Mouse (Mus musculus) right cerebral cortex, postnatal 25 days (tissue): Measurements from ENCODE around the gene Zfp593.
"Not testable (repeated sequence)": the region's sequence is repeated elsewhere in the genome, so short reads cannot be mapped to it uniquely, and the experiment has no call there.

Source experiments
- DNase-seq: peaks from one replicate; pipeline ENCODE4 v3.0.0; 2022

Gene Zfp593

GRCm38 (mm10) chr4:134245148-134245843, at the start of gene Zfp593:
Gene Zfp593, minus strand, starts transcription at chr4:134245592.
- peak; percentile 94 for DNase-seq

DNA sequence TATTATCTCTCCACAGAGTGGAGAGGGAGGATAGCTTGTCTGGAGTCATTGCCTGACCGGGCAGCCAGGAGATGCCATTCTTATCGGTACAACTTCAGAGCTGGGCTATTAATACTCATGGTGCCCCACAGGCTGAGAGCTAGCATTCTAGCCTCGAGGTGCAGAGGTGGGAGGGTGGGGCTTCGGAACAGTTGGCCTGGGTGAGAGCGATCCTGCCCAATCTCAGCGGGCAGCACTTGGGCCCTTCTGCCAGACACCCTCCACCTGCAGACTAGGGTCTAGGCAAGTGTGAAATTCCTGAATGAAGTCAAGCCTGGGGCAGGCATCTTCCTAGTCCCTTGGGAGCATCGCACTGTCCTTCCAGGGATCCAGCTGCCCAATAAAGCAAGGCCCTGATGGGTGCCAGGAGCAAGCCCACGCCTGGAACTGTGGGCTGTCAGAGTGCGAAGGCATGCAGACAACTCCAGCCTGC, 48.3 kb upstream of the Zfp593 start:
- DNase-seq: no peak

DNA sequence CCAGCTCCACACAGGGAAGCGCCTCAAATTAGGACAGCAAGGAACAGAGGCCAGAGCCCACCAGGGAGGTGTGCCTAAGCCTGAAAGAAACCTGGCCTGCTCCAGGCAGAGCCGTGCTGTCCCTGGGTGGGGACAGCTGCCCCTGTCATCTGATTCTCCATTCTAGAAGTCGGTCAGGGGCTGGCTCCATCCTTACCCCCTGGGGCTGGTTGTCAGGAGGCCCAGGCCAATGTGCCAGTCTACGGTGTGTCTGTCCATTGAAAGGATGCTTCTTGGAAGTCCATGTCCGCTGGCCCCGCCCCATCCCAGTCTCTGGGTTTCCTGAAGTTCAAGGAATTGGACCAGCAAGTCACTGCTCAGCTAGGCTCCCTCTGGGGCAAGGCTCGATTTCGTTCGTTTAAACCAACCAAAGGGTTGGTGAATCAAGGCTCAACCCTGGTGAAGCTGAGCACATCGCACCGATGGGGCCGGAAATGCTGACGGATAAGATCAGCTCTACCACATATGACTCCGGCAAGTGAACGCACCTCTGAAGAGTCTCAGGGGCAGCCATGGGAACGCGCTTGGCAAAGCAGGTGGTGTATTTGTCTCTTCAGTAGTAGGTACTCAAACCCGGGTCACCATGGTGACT, 47.8 kb upstream of the Zfp593 start:
- no peak for DNase-seq

- DNase-seq: peak; percentile 57
Observed at GRCm38 (mm10) chr4:134292067-134292466, 46.7 kb upstream of the Zfp593 start.

GRCm38 (mm10) chr4:134288397-134289256, 43.2 kb upstream of the Zfp593 start:
- DNase-seq: no peak

DNA sequence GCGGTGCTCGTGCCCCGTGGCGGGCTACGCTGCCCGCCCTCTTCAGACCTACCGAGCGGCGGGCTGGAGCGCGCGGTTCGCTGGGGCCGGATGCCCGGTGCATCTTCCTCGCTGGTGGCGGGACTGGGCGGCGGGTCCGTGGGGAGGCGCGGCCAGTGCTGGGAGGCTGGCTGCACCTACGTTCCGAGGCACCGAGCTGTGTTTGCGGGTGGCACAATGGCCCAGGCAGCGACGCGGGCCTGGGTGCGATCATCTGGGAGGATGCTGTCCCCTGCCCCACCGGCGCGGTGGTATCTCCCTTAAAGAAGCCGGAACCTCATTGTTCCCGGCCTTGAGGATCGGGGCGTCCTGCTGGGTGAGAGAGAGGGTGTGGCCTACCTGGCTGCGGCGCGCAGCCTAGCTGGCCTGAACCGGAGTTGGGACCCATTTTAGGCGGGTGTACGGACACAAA, 42.2 kb upstream of the Zfp593 start, which contains the start of gene Pdik1l:
Pdik1l (minus strand) TSS at position 321 of the 451 bp plus-strand sequence.
- no peak for DNase-seq

- peak; percentile 98 for DNase-seq
Observed at GRCm38 (mm10) chr4:134287168-134287564, 41.8 kb upstream of the Zfp593 start.

GRCm38 (mm10) chr4:134286226-134287167, 41.1 kb upstream of the Zfp593 start:
- DNase-seq: no peak

DNA sequence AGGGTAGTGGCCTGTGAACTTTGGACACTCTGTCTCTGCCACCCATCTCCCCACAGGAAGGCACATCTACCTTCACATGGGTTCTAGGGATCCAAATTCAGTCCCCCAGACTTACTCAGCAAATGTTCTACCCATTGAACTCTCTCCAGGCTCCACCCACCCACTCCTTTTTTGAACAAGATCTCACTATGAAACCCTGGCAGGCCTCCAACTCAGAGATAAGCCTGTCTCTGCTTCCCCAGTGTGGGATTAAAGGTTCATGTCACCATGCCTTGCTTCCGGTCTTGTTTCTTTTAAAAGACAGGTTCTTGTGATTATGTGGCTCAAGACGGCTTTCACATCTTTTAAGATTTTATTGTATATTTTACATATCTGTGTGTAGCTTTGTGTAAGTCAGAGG, 39.5 kb upstream of the Zfp593 start:
- DNase-seq: no peak

DNA sequence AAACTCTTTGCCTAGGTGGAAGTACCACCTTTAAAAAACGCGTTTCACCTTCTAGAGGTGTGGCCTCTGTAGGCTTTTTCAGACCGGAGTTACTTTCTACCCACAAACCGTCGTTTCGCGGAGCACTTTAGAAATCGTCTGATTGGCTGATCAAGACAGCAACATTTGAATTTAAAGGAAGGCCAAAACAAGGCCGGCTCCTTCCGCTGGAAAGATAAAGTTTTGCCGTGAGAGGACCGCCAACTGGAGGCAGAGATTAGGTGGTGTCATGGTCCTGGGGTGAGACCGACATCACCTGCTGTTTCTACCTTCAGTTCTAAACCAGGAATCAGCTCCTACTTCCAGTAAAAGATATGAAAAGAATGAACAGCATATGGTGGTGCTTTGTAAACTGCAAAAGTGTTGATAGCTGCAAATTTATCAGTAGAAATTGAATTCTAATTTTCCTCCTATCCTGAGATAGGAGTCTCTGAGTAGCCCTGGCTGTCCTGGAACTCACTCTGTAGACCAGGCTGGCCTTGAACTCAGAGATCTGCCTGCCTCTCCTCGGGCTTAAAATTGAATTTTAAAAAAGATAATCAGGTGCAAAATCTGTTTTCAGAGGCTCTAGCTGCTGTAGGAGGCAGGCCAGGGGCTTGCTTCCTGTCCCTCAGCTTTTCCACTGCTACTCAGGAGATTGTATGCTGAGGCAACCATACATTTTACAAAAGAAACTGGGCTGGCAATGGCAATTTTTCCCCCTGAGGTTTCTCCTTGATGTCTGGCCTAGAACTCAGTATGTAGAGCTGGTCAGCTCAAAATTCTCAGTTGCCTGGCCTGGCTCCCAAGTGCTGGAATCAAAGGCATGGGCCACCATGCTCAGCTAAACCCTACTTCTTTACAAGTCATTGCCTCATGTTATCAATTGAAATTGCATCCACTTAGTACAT, 28.3 kb upstream of the Zfp593 start:
- no peak for DNase-seq

GRCm38 (mm10) chr4:134272731-134273416, 27.5 kb upstream of the Zfp593 start:
- DNase-seq: no peak

DNA sequence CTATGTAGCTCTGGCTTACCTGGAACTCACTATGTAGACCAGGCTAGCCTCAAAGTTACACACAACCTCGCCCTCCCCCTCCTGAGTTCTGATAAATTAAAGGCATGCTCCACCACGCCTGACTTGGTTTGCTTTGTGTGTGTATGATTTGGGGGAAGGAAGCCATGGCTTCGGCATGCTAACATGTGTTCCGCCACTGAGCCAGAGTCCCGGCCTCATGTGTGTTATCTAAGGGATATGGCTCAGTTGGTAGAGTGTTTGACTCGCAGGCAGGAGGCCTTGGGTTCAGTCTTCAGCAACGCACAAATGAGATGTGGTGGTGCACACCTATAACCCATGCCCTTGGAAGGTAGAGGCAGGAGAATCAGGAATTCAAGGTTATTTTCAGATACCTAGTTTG, 26.6 kb upstream of the Zfp593 start:
- DNase-seq: no peak

GRCm38 (mm10) chr4:134269622-134270021, 24.2 kb upstream of the Zfp593 start:
- DNase-seq: not testable (repeated sequence)

DNA sequence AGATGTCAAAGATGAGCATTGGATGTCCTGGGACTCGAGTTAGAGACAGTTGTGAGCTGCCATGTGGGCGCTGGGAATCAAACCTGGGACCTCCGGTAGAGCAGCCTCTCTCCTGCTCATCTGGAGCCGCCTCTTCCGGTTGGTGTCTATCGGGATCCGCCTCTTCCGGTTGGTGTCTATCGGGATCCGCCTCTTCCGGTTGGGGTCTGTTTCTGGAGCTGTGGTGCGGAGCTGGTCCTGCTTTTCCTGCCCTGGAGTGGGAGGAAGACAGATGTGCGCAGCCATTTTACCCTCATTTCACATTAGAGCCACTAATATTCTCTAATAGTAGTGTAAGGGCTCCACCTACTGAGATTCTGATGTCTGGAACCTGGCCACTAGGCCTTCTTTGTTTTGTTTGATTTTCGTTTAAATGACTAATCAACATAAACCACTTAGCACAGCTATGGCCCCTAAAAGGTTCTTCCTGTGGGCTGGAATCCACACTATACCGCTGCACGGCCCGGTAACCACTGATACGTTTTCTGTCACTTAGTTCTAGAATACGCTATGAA, 22.8 kb upstream of the Zfp593 start:
- DNase-seq: no peak

GRCm38 (mm10) chr4:134265860-134266585, 20.6 kb upstream of the Zfp593 start:
- no peak for DNase-seq

DNA sequence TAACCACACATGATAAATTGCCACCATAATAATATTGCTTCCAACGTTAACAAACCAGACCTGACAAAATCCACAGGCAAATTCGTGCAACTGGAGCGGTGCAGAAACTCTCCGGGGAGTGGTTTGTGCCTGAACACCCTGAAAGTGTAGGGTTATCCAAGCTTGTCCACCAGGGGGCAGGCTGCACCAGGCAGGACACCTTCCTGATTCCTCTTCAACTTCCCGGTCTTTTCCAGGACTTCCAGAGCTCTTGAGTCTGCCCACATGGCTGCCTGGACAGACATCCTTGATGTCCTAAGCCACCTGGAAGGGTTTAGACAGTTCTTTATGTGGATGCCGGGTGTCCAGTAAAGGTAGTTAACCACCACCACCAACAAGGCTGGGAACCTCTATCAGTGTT, 17.8 kb upstream of the Zfp593 start:
- DNase-seq: no peak

DNA sequence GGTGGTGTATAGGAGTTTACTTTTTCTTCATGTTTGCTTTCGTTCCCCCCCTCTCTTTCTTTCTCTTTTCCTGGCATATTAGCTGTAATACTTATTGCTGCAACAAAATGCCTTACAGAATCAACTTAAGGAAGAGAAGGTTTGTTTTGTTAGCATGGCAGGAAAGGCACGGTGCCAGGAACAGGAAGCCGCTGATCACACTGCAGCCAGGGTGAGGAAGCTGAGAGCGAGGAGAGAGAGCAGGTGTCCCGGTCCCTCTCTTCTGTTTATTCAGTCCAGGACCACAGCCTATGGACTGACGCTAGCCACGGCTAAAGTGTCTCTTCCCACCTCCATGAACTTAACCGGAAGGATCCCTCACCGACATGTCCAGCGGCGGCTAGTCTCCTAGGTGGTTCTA, 13.0 kb upstream of the Zfp593 start:
- DNase-seq: no peak

DNA sequence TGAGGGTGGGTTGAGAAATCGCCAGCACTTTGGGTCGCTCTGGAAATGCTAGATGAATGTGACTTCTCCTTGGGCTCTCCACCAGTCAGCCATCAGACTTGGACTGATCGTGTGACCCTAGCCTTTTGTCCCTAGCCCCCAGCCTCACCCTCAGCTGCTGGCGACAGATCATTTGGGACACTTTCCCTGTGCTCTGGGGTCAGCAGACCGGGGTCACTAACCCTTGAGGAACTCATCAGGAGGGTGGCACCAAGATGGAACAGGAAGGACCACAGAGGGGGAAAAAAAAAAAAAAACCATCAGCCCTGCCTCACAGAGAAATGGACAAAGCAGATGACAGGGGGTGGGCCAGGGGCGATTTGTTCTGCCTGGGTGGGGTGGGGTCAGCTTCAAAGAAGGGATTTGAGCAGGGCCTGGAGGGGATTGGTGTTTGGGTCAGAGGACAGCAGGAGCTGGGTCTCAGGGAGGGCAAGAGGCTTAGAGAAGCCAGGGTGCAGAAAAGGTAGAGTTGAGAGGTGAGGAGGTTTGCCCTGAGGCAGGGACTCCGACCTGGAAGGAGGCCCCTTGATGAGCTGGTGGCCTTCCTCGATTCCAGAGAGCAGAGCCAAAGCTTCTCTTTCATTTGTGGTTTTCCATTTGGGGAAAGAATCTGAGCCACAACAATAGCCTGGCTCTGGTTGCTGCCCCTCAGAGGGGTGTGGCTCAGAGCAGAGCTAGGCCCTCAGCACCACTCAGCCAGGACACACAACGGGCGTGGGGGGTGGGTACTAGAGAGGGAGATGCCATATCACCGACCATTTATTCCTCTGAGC, 12.0 kb upstream of the Zfp593 start:
- no peak for DNase-seq
